Mouse (Mus musculus) stomach, postnatal 0 days (tissue): Measurements from ENCODE around the gene Morn2.

Source experiments
- CTCF ChIP-seq: IDR thresholded peaks from 2 replicates; pipeline ENCODE4 v1.5.1; 2016; ENCODE audit warnings: antibody characterized with exemption, low read depth, mild to moderate bottlenecking, moderate library complexity
- EP300 ChIP-seq: optimal IDR thresholded peaks from 2 replicates; pipeline ENCODE3; 2016; ENCODE audit warnings: antibody characterized with exemption

DNA sequence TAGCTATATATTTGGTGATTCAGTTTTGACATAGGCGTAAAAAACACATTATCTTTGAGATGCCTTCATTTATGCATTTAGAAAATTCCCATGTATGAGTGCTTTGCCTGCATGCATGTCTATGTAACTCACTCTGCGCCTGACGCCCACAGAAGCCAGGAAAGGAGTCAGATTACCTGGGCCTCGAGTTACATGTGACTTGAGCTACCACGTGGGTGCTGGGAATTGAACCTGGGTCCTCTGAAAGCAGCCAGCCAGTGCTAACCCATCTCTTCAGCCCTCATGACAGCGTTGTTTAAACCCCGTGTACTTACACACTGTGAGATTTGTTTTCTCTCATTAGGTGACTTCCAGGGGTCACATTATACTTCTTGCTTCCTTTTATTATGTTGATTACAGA is 34.5 kb downstream of the Morn2 start:
- TF ChIP-seq CTCF (no peak), EP300 (no peak)
